Mouse (Mus musculus): ENCODE results near the gene Daam2.
"Not testable (repeated sequence)": the region's sequence is repeated elsewhere in the genome, so short reads cannot be mapped to it uniquely, and the experiment has no call there.

Daam2 gene

DNA sequence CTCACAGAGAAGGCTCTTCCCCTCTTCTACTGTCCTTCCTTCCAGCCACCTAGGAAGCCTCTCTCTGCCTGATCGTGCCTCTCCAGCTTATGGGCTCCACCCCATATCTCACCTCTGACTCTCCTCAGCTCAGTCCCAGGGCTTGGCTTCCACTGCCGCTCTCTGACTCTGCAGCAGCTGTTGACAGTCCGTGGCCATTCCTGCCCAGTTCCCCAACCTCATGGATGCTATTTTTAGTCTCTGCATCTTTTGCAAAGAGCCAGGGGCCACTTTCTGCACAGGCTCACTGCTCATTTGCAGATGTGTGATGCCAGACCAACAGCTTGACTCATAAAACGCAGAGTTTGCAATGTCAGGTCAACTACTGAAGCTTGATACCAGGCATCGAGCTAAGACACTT lies 75.0 kb downstream of the Daam2 start:
- in situ Hi-C loops (cut with MboI; ENCODE audit: low sequenced_read_pairs): loop anchor here (25.0 kb wide), 1 partner anchor 398 kb away; no protein-coding TSS in a partner anchor

DNA sequence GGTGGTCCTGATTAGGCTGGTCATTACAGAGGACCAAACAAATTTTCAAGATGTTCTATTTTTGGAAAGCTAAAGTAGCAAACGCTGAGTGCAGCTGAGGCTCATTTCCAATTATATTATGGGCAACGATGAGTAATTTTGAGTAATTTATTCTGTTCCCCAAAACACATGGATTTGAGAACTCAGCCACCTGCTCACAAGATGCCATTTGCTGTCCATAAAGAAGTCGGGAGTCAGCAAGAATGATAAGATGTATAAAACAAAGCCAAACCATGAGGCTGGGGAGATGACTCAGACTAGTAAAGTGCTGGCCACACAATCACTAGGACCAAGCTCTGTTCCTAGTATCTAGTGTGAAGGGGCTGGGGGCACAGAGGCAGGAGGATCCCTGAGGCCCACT lies 79.7 kb downstream of the Daam2 start:
- in situ Hi-C loops (cut with MboI; ENCODE audit: low sequenced_read_pairs): loop anchor here (25.0 kb wide), 1 partner anchor 403 kb away; no protein-coding TSS in a partner anchor

DNA sequence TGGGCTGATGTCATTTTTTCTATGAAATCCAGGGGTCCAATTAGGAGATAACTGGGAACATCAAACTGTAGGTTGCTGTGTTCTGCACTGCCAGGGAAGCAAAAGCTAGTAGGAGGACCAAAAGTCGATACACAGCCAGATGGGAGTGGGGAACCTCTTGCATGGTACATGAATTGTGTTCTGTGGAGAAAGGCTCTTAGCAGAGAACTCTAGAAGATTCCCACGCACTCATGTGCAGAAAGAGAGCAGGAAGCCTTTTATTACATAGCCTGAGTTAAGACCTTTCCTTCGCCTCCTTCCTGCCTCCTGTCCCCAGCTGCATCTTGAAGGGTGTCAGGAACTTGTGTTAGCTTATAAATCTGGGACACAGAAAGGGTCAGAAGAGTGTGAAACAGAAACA lies 82.3 kb downstream of the Daam2 start:
- in situ Hi-C loops (cut with MboI; ENCODE audit: low sequenced_read_pairs): loop anchor here (25.0 kb wide), 1 partner anchor 405 kb away; no protein-coding TSS in a partner anchor

DNA sequence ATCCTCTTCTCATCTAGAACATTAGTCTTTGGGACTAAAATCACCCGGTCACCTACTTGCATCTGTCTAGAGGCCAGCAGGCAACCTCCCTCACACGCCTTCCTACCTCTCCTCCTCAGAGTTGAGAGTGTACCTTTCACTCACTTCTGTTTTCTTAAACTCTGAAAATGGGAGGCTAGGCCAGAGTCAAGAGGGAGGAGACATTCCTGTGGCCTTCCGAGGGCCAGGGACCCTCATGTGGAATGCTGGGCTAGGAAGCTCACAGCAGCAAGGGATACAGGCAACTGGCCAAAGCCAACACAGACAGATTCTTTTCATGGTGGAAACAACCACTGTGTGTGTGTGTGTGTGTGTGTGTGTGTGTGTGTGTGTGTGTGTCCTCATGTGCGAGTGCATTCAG lies 86.8 kb downstream of the Daam2 start:
- in situ Hi-C loops (cut with MboI; ENCODE audit: low sequenced_read_pairs): loop anchor here (25.0 kb wide), 1 partner anchor 410 kb away; no protein-coding TSS in a partner anchor

DNA sequence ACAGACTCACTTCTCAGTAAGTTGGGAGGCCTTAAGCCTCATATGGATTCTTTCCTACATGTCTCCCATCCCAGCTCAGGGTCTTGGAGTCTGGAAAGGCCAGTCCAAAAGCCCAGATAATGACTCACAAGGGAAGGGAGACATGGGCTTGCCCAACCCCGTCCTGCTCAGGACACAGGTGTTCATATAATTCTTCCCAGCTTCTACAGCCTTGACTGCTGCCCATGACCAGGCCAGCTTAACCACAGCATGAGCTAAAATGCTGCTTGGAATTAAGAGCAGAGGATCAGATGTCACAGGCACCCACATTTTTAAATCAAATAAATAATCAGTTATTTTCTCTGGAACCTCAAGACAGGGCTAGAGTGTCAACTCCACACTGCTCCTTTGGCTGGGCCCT lies 89.0 kb downstream of the Daam2 start:
- in situ Hi-C loops (cut with MboI; ENCODE audit: low sequenced_read_pairs): loop anchor here (25.0 kb wide), 1 partner anchor 412 kb away; no protein-coding TSS in a partner anchor

DNA sequence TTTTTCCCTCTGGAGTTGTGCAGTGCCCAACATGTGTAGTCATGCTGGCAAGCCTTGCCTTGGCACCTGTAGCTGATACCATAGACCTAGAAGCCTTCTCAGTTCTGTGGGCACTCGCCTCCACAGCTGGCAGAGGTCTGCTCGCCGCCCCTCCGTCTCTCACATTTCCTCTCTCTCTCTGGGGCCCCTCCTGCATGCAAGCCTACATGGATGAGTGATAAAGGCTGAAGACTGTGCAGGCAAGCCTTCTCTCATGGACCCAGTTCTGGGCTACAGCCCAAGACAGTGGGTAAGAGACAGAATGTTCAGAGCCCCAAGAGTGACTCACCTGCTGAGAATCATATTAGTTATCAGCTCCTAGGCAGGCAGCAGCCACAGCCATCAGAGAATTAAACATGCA lies 90.1 kb downstream of the Daam2 start:
- in situ Hi-C loops (cut with MboI; ENCODE audit: low sequenced_read_pairs): no loop called here

DNA sequence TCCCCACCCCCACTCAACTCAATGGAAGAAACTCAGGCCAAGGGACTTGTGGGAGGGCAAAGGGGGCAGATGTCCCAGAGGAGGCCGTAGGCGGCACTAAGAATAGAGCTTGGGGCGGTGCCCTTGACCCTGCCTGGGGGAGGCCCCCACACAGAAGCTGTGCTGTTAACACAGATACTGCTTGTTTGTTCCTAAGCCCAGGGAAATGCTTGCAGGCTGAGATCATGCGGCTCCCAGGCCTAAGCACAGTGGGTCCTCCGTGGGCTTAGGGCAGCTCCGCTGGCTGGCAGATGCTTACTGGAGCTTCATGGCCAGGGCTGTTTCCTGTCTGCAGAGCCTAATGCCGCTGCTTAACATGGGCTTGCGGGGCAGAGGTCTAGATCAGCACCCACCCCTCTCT lies 91.5 kb downstream of the Daam2 start:
- in situ Hi-C loops (cut with MboI; ENCODE audit: low sequenced_read_pairs): no loop called here

DNA sequence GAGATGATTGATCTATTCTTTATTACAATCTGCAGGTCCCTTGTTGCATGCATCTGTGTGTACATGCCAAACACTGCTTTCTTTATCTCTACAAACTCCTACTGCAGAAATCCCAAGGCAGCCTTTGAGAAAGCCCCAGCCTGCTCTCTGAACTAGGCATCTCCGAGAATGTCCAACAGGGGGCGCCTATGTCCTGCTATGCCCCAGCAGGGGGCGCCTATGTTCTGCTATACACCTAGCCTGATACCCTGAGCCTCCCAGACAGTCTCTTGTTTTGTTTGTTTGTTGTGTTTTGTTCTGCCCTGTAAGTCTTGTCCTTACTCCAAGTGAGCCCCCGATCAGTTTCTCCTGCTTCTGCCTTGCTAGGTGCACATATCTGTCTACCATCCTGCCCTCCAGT lies 95.9 kb downstream of the Daam2 start:
- in situ Hi-C loops (cut with MboI; ENCODE audit: low sequenced_read_pairs): no loop called here

DNA sequence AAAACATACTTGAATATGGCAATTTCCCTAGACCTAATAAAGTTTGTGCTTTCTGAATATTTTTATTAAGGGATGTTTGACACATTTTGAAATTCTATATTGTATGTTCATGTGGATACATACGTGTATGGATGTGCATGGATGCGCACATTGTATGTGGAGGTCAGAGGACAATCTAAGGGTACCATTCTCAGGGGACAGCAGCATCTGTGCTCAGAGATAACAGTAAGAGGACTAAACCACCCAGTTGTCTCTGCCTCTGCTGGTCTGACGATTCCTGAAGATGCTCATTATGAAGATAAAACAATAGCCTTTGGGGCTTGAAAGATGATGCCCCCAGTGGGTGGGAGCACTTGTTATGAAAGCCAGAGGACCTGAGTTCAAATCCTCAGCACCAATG lies 99.3 kb downstream of the Daam2 start:
- in situ Hi-C loops (cut with MboI; ENCODE audit: low sequenced_read_pairs): no loop called here

DNA sequence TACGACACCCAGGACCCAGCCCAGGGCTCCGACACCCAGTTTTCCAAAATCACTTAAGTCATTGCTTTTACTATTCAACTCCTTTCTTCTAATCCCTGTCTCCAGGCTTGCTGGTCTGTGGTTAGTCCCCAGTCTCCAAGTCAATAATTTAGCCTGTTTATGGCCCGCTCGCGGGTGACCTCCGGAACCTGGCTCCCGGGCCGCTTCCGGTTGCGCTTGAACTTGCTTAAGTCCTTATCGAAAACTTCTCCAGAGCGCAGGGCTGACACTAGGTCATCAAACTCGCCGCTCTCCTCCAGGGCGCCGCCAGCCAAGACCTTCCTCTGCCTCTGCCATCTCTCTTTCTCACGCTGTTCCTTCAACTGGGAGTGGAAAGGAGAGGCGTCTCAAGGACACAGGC lies 105.8 kb downstream of the Daam2 start:
- in situ Hi-C loops (cut with MboI; ENCODE audit: low sequenced_read_pairs): no loop called here

DNA sequence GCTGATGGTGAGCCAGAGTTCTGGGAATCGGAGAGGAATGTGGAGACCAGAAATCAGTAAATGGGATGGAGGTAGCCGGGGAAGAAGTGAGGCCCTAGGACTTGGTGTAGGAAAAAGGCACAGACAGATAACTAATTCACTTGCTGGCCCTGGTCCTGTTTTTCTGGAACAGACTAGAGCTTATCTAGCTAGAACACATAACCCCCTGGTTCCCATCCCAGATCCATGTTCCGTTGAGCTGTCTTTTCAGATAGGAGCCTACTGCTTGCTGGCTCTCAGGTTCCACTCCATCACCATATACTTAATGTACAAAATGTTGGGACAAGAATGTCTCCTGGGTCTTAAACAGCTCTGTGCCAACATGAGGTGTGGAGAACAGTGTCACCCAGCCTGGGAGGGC lies 106.3 kb downstream of the Daam2 start:
- in situ Hi-C loops (cut with MboI; ENCODE audit: low sequenced_read_pairs): no loop called here

DNA sequence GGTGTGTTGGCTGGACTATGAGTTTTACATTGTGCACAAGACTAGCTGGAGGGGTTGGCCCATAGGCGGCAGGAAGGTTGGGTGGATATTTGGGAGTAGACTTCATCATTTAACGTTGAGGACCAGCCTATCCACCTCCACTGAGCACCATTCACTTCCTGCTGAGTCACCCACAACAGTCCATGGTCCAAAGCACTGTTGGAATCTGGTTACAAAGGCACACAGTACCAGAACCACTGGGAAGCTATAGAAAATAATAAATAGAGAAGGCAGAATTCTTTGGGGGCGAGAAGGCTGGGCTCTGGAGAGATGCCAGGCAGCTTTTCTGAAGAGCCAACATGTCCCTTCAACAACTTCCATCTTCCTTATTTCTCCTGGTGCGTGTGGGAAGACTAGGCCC lies 107.8 kb downstream of the Daam2 start:
- in situ Hi-C loops (cut with MboI; ENCODE audit: low sequenced_read_pairs): no loop called here

DNA sequence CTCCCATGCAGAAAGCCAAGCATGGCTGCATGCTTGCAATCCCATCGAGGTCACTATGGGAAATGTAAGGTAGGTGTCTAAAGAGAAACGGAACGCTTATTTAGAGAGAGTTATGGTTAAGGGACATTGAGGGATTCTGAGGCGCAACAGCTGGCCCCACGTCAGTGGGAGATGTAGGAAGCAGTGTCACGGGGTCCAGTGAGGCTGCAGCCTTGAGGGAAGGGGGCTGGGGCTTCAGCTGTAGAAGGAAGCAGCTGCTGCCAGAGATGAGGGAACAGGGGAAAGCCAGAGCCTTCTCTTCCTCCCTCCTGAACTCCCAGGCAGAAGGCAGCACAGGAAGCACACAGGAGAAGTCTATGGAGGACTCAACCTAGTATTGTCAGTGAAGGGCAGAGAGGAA lies 113.2 kb downstream of the Daam2 start:
- in situ Hi-C loops (cut with MboI; ENCODE audit: low sequenced_read_pairs): no loop called here

DNA sequence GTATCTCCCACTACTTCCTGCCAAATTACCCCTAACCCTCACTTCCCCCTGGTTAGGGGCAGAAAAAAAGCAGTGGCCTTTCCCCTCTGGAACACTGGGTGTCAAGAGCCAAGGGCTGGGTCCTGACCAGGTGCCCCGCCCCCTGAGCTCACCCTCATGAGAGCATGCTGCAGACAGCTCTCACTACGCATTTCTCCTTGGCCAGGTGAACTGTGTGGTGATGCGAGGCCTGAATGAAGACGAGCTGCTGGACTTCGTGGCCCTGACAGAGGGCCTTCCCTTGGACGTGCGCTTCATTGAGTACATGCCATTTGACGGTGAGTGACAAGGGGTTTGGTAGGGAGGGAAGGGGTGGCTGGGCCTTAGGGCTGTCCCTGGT lies 114.9 kb downstream of the Daam2 start:
- in situ Hi-C loops (cut with MboI; ENCODE audit: low sequenced_read_pairs): no loop called here

DNA sequence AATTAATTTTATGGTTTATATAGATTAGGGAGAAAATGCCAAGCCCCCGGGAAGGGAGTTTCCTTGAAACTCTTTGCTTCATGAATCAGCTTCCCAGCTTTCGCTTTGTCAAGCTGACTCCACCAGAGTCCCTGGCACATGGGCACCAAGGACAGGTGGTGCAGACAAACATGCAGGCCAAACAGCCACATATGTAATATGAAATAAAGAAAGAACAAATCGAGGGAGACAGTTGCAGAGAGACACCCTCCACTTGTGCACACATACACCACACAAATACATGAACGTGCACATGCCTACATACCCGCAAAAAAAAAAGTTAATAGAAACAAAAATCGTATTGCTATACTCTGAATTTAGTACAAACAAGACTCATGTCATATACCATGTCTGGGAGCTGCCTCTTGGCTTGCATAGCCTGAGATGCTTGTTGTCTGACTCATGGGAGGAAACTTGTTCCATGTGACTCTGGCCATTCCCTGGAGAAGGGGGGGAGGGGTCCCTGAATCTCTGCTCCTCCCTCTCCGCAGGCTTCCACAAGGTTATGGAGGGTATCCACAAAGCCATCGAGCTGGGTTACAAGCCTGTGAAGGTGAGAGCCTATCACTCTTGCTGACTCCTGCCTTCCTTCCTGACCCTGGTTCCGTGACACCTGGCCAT lies 115.4 kb downstream of the Daam2 start:
- in situ Hi-C loops (cut with MboI; ENCODE audit: low sequenced_read_pairs): no loop called here

DNA sequence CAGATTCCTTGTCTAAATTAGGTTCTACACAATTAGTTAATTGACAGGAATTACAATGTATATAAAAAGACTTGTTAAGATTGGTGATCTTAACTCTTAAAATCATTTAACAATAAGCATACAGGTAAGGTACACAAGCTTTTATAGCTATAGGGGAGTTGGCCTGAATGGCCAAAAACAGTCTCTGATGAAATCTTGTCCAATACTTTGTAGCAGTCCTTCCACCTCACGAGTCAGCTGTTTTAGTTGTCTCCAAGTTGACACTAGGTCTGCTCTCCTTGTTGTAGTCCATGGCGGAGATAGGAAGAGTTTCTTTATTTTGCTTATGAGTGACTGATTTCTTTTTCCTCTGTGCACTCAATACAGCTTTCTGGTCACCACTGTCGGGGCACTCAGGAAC lies 121.3 kb downstream of the Daam2 start:
- in situ Hi-C loops (cut with MboI; ENCODE audit: low sequenced_read_pairs): not testable (repeated sequence)

DNA sequence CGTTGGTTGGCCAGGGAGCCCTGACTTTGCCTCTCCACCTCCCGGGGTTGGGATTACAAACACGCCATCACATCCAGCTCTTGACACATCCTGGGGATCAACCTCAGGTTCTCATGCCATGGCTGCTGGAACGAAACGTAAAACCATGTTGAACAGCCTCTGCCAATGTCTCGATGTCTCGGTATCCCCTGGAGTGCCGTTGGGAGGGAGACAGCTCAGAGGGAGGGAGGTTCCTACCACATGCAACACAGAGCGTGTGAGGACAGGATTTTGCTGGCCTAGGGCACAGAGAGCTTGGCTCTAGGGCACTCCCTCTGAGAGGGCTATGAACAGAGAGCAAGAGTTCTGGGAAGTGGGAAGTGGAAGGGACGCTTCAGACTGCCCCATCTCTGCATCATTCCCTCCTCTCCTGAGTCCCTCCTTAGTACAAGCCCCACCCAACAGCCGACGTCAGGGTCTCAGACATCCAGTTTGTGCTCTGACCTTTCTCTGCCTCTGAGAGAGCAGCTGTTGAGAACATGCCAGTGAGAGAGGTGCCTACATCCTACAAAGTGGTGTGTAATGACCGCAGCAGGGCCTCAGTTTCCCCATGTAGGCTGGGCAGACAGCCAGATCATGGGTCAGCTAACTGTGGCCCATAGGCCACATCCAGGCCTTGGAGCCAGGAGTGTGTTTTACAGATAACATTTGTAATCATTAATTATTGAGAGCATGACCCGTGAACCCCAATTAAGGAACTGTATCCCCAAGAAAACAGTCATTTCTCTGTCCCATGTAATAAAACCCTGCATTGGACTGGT lies 123.6 kb downstream of the Daam2 start:
- in situ Hi-C loops (cut with MboI; ENCODE audit: low sequenced_read_pairs): no loop called here

DNA sequence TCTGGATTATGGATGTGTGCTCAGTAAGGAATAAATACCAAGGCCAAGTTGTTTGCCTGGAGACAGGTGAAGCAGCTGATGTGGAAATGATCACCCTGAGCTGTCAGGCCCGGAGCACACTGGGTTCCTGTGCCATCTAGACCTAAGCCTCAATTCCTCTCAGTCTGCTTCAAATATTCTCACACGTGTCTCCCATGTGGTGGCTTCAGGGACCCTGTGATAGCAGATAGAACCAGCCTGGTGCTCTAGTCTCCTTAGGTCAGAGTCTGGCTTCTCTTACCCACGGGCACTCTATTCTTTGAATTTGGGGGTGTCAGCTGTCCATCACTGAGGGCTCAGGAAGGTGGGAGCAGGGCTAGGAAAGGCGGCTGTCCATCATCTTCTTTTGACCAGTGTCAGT lies 124.4 kb downstream of the Daam2 start:
- in situ Hi-C loops (cut with MboI; ENCODE audit: low sequenced_read_pairs): no loop called here

DNA sequence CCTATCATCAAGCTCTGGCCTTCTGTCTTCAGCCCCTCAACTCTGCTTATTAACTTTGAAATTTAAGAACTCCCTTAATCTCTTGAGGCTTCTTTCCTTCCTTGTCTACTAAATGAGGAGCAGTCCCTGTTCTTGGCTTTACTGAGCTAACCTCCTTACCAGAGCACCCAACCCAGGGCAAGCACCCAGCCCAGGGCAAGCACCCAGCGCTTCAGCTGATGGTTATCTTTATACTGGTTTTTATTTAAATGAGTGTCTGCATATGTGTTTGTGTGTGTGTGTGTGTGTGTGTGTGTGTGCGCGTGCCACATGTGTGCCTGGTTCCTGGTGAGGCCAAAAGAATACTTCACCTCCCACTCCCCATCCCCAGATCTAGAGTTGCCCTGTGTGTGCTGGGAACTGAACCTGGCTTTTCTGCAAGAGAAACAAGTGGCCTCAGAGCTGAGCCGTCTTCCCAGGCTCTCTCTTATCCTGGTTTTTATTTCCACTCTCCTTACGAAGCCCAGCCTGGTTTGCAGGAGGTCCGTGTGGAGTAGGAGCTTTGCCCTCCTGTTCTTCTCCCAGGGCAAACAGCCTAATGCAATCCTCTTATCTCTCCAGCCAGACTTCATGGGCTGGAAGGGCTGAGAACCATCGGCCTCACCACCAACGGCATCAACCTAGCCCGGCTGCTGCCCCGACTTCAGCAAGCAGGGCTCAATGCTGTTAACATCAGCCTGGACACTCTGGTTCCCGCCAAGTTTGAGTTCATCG lies 125.1 kb downstream of the Daam2 start:
- in situ Hi-C loops (cut with MboI; ENCODE audit: low sequenced_read_pairs): no loop called here

DNA sequence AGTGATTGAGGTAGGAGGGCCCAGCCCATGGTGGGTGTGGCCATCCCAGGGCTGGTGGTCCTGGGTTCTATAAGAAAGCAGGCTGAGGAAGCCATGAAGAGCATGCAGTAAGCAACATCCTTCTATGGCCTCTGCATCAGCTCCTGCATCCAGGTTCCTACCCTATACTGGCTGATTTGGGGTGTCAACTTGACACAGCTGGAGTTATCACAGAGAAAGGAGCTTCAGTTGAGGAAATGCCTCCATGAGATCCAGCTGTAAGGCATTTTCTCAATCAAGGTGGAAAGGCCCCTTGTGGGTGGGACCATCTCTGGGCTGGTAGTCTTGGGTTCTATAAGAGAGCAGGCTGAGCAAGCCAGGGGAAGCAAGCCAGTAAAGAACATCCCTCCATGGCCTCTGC lies 126.8 kb downstream of the Daam2 start:
- in situ Hi-C loops (cut with MboI; ENCODE audit: low sequenced_read_pairs): not testable (repeated sequence)

DNA sequence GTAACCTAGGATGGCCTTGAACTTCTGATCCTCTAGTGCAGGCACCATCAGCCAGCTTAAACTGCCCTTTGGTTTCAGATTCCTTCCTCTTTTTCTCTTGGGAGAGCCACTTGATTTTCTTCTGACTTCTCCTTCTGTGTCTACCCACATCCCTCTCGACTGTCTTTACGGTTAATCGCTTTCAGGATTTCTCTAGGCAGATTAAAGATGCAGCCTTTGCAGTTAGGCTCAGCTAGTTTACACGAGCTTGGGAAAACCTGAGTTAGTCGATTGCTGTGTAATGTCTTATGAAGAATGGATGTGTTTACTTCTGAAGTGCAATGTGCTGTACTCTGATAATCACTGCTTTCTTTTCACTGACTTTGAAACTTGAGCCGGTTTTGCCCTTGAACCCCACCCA lies 127.5 kb downstream of the Daam2 start:
- in situ Hi-C loops (cut with MboI; ENCODE audit: low sequenced_read_pairs): no loop called here

DNA sequence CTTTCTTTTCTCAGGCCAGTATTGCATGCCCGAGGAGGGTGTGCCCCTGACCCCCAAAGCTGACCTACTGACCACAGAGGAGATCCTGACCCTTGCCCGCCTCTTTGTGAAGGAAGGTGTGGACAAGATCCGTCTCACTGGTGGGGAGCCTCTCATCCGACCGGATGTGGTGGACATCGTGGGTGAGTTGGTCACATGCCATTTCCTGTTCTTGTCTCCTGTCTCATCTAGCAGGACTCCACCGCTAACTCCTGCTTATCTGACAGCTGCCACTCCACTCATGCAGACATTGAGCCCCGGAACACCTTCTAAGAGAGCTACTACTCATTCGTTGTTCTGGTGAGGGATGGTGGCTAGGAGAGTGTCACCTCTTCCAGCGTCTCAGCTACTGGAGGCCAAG lies 129.1 kb downstream of the Daam2 start:
- in situ Hi-C loops (cut with MboI; ENCODE audit: low sequenced_read_pairs): no loop called here
